Mouse (Mus musculus): ENCODE measurements at regions not wholly inside any gene's neighbourhood (a gene's known extent, or its start where the extent isn't known, plus 50 kb on each side); places are given as distances from the start of the nearest gene placed in this dataset.

DNA sequence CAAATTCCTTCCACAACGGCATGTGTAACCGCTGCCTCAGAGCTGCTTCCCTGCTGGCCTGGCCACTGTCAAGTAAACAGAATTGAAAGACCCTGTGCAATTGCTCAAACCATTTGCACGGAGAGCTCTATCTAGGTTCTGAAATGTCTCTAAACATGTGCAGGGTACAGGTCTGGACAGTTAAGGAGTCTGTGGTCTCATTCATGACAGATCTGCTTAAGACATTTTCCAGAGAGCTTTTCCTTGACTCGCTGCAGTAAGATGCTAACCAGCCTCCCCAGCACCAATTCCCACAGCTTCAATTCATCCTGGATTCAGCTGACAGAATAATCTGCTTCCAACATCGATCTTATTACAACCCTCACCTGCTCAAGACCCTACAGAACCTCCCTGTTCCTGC is 235.1 kb upstream of the Mpped2 start:
- no peak for DNase-seq

DNA sequence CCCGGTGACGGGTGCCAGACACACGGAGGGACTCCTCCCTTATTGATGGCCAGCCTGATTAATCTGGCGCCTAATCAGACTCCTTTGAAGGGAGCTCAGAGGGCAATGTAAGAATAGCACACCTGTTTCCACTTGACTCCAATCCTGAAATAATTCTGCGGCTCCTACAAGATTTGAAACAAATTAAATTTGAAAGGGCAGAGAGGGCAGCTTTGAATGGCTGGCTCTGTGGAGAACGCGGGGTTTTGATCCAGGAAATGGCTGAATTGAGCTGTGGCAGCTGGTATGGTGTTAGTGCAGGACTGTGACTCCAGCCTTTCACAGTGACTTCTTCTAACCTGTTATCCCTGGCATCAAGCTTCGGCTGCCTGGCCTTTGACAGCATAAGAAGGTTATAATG is 232.0 kb upstream of the Mpped2 start:
- DNase-seq: no peak

DNA sequence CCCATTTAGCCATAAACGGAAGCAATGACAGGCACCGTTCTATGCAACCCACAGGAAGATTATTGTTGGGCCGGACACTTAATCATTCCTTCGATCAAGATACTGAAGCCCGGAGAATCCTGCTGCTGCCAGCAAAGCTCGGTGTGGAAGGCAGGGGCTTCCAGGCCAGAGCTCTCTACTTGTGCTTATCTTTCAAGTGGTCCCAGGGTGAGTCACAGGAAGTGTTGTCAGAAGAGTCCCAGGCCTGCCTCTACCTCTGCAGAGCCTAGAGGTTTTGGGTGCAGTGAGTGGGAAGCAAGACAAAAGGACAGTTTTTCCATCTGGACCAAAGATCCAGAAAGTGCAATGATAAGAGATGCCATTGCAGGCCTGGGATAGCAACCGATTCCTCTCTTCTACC is 231.6 kb upstream of the Mpped2 start:
- no peak for DNase-seq

DNA sequence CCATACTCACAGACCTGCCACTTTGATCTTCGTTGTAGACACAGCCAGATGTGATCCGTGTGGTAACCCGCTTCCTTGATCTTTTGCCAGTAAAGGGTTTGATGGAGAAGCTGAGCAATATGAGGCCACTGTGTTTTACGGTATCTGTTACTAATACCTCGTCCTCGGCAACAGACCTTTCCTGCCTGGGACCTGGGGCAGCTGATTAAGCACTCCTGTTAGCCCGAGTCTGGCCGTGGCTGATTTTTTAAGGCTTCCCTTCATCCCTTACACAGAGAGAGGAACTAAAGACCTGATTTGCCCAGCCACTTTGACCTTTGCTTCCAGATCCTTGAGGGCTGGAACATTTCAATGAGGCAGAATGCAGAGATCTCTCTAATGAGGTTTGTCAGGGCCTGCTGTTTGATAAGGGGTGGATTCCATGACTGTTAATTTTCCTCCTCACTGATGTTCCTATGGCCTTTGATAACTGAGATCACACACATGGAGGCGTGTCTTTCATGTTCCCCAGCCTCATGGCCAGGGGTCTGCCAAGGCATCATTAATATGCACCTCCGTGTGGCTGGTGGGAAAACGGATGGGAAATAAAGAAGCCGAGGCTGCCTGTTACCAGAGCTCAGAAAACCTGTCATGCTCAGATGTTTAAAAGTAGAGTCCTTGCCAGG is 231.0 kb upstream of the Mpped2 start:
- no peak for DNase-seq

DNA sequence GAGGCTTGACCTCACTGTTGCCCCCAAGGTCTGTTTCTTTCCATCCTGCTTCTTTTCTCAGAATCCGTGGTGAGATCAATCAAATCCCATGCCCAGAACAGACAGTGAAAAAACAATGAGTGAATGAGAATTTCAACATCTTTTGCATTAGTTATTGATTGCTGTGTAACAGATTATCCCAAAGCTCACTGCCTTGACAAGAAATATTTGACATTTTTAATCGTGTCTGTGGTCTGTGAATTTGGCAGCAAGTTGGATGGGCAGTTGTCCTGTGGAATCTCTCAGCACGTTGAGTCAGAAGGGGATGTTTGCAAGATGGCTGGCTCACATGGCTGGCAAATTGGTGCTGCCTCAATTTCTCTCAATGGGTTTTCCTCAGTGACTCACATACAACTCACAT is 228.0 kb upstream of the Mpped2 start:
- no peak for DNase-seq

DNA sequence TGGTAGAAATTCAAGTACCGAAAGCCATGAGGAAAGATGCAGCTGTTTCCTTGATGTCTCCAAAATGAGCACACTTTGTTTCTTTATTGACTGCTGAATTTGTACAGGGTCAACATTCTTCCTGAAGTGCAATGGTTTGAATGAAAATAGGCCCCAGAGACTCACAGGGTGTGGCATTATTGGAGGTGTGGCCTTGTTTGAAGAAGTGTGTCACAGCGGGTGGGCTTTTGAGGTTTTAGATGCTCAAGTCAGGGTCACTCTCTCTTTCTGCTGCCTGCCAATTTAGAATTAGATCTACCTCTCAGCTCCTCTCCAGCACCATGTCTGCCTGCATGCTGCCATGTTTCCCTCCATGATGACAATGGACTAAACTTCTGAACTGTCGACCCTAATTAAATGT is 227.2 kb upstream of the Mpped2 start:
- DNase-seq: no peak

DNA sequence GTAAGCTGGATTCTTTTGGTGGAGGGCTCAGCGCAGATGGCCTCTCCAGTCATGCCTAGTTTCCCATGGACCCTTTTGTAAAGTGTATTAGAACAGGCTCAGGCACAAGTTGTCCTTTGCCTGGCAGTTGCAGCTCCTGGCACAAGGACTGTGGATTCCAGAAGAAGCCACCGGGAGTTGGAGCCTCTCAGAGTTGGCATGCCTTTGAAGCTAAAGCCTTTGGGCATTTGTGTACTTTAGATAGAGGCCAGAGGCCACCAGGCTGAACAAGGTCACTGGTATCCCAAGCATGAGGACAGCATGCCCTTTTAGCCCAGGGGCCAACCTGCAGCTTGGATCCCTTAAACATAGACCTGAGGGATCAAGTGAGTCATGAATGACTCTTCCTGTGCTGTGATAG is 223.9 kb upstream of the Mpped2 start:
- no peak for DNase-seq

DNA sequence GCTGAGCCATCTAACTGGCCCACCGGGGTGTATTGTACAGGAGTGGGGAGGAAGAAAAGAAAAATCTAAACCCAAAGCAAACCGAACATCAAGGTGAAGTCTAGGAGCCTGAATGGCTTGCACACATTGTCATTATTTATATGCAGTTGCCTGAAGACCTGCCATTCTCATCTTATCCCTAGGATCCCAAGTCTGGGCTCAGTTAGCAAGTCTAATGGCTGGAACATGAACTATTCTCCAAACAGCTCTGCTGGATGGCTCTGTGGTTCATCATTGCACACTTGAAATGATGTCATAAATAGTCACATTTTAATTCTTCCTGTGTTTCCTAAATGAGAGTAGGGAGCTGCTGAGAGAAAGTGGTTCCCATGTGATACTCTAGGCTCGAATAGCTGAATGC is 219.6 kb upstream of the Mpped2 start:
- no peak for DNase-seq

DNA sequence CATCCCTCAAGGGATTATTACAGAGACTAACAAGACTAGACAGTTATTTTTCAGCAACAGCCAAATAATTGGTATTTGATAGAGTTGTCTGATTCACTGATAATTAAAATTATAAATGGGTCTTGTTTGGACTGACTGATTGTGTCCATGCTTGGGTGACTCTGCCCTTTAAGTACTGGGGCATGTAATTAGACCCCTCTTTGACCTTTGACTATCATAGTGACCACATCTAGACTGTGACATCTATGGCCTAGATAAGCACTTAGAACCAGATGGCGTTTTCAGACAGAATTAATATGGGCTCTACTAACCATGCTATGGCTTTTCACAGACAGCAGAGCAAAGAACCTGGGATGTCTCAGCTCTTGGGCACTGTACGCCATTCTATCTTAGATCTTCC is 215.1 kb upstream of the Mpped2 start:
- DNase-seq: no peak

DNA sequence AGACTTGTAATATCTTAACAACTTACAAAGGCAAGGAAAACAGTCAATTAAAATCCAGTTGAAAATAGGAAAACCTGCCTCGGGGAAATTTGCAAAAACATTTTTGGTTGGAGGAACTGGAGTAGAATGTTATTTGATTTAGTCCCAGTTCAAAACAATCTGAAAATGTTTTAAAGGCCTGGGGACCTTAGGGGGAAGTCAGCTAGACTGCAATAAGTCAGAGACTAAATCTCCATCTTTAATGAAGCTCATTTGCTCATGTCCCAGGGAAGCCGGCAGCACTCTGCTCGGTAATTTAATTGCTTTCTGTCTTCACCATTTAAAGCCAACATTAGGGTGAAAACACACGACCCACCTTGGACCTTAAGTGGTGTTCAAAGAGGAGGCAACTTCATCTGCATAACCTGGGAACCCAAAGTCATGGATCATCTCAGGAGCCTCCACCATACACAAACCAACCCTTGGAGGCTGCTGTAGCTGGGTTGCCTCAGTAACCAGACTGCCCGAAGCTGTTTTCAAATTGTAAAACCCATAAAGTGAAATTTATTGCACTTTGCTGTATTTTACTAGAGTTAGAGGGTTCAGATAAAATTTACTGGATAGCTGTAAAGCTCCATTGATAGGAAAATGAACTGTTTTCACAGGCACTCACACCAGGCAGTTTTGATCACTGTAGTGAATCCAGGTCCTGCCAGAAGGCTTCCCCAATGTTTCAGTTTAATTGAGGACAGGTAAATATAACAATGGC is 205.6 kb upstream of the Mpped2 start:
- DNase-seq: no peak

DNA sequence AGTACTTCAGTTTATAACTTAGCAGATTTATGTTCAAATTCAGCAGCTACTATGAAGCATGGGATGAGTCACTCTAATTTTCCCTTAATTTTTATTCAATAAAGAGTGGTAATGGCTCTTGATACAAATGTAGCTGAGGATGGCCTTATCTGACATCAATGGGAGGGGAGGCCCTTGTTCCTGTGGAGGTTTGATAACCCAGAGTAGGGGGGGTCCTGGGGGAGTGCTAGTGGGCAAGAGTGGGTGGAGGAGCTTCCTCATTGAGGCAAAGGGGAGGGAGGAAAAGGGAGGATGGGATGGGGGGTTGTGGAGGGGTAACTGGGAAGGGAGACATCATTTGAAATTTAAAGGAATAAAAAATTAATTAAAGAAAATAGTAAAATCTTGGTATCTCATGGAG is 194.3 kb upstream of the Mpped2 start:
- no peak for DNase-seq

DNA sequence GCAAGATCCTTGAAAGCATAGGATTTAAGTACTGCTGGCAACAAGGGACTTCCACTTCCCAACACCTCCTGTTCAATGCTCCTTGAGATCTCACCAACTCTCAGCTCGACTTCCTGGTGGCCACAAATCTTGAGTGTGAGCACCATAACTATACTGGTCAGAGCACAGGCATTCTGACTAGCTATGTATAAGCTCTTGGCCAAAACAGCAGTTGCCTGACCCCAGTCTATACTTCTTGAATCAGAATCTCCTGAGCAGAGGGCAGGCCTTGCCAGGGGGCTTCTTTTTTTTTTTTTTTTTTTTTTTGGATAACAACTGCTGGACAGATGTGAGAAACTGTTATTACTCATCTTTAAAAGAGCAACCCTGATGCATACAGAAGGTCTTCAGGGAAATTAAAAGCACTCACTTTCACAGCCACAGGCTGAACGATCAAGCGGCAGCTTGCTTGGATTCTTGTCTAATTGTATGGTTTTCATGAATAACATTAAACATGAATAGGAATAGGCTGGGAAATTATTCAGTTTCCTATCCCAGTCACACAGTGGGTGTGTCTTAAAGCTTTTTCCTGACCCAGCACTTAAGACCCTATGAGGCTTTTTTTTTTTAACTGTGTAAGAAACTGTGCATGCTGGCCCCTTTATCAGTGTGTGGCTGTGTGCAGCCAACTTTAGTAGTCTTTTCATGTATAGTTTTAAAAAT is 193.7 kb upstream of the Mpped2 start:
- no peak for DNase-seq

DNA sequence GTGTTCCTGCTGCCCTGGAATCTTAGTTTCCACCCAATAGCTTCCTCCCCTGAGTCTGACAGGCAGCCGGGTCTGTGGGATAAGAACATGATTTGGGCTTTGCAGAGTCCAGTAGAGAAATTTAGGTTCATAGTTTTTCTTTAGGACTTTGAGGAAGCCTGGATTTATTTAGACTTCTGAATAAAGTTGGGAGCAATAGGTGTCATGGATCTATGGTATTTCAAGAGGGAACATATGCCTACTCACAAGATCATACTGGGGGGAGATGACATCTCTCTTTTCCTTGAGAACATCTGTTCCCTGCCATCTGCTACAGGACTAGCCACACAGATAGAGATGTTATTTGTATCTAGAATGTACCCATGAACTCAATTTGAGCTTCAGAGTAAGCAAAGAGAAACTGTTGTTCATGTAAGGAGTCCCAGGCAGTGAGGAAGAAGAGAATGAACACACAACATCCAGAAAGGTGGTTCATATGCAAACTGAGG is 188.1 kb upstream of the Mpped2 start:
- no peak for DNase-seq

DNA sequence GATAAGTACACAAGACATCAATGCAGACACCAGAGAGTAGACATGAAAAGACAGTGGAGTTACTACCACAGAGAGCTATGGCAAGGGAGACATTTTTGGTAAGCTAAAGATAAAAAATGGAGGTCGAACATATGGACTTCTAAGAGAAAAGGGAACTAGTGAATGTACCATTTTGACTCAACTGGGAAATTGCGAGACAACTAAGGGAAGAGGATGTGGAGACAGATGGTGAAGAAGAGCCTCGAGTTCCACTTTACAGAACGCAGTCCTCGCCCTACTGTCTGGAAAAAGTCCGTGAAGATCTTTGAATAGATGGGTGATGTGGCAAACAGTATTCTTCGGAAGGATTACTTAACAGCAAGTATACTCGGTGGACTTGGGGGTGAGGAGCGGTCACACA is 181.2 kb upstream of the Mpped2 start:
- no peak for DNase-seq

DNA sequence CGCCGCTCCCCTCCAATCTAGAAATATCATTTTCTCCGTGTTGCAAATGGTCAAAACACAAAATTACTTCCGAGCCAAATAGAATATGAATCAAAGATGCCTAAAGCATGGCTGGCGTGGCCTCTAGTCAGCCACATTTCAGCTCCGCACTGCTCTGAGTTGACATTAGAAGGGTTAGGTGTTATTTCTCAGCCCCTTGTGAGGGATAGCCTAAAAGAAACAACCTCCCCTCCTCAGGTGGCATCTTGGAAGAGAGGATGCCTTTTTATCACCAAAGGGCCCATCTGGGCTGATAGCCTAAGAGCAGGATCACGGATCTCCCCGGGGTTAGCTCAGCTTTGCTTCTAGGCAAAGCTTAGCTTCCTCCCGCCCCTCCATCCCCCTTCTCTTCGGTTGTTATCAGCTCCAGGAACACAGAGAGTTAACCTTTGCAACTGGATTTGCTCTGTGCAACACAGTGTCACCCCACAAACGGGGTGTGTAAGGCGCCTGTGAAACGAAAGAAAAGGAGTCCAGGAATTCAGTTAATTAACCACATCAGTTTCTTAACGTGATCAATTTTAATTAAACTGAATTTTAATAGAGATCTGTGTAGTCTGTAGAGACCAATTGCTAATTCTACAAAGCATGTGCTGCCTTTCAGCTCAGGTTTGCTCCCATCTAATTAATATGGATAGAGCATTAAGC is 180.6 kb upstream of the Mpped2 start:
- DNase-seq: no peak

DNA sequence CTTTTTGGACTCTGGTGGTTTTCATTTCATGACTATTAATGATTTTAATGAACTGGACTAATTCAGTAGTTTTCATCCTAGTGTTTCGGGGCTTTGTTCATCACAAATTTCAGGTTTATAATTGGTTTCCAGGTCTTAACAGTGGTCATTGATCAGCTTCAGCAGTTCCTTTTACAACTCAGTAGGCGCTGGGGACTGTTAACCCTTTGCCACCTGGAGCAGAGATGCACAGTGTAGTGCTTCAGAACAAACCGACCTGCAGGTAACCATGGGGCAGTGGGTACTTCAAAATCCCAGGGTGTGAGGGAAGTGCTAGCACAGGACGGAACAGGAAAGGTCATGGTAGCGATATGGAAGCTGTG is 180.1 kb upstream of the Mpped2 start:
- no peak for DNase-seq

DNA sequence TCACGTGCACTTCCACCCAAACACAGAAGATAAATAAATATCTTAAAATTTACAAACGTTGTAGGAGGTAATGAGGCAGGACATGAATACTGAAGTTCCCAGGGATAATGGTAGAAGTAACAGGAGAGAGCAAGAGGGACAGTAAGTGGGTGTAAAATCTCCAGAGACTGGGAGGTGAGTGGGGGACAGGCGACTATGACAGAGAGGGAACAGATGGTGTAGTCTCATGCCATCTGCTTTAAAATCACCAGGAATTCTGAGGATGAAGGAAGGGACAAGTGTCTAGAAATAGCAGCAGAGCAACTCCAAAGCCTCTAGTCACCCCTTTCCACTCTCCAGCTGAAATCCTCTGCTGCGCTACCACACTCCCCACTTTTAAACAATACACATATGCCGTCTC is 175.8 kb upstream of the Mpped2 start:
- peak; percentile 65 to 73 for DNase-seq

DNA sequence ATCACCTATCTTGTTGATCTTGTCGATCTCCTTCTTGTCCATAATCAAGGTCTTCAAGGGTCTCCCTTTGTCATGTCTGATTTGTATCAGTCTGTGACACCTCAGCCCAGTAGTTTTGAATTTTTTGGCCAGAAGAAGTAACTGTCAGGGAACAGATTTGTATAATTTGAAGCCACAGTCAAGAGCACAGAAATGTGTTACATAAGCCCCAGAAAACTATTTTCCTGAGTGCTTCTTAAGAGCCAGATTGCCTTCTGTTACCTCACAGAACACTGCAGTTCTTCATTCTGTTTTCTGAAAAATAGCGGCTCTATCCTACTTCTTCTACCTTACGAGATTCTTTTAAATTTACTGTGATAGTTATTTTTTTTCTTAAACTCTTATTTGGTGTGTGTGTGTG is 170.1 kb upstream of the Mpped2 start:
- no peak for DNase-seq

DNA sequence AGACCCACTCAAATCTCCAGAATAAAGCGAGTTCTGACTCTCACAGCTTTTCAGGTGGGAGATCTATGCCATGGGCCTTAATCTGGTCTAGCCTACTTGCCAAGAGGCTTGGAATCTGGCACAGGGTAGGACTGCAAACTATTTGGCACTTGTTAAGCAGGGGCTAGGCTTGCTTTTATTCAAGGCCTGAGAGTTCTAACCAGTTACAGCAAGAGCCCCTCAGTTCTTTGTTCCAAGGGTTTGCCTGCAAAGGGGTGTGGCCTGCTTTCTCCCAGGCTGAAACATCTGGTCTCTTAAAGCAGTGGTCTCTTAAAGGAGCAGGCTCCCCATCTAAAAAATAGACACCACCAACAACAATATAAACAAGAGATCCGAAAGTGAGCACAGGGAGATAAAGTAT is 166.1 kb upstream of the Mpped2 start:
- DNase-seq: no peak

DNA sequence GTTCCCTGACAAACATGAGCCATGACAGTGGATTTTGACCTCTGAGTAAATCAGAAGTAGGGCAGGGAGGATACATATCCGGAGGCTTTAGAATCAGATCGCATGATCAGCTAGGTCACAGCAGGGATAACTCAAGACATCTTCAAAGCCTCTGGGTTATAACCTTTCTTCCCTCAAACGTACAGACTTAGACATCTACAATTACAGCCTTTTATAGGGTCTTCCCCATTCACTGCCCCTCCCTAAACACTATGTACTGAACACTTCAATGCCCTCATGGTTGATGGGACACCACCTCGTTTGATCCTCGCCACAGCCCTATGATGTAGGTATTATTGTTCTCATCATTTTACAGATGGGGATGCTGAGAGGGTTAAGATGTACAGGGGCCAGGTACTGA is 163.8 kb upstream of the Mpped2 start:
- DNase-seq: no peak

DNA sequence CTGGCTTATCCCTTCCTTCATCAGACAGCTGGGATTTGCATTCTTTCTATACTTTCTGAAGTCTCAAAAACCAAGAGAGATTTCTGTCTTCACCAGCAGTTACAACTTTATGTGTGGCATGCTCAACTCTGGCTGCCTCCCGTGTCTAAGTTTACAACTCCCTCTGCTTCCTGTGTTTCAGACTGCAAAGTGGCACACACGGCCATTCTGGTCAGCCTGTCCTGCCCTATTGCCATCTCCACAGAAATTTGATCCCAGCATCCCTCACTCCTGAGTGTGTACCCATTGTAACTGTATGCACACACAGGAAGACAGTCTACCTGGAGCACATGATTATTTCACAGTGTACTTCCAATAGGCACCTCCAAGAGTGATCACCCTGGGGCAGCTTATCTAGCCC is 163.3 kb upstream of the Mpped2 start:
- DNase-seq: no peak

DNA sequence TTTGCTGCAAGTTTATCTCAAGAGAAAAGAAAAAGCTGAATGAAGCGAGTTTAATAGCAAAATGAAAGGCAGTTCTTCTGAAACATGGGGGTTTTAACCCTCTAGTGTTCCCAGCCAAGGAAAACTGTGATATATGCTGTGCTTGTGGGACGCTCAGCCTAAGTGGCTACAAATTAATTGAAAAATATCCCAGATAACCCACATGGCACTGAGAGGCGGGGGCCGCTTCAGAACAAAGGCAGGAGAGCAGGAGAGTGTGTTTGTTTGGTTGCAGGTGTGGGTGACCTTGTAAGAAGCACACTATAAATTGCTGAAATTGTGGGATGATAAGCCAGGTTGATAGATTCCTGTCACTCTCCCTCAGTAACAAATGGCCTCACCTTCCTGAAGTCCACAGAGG is 154.7 kb upstream of the Mpped2 start:
- DNase-seq: no peak

DNA sequence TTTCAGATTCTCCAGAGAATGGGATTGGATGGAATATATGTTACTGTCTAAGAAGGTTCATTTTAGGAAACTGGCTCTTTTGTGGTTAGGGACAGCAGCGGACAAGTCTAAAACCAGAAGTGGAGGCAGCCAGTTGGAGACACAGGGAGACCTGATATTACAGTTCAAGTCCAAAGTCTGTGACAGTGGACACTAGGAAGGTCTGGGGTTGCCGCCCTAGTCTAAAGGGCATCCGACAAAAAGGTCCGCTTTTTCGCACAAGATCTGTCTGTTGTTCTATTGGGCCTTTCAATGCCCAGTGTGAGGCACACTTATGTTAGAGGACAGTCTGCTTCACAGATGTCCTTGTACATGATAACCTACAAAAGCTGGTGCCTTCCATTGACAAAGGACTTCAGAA is 152.9 kb upstream of the Mpped2 start:
- no peak for DNase-seq

DNA sequence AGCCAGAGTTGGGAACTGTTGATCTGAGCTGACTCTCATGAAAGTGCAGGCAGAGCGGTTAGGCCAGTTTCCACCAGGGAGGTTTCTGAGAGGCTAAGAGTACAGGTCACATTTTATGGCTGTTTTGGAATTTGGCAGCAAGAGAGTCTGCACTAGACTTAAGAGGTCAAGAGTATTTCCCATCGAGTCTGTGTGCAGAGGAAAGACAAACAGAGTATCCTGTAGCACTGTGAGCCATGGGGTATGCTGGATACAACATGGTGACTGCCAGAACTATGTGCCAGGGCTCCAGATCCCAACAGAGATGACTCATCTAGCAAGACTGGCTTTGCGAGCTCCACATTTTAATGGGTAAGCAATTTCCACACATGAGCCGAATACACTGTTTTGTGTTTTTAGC is 146.0 kb upstream of the Mpped2 start:
- DNase-seq: peak; percentile 46 to 64

Measured in cerebellum, postnatal 25 days (tissue).